Mouse (Mus musculus) heart, postnatal 0 days (tissue): ENCODE data around the gene Kcnq1. TPM values are rescaled to one million over a fixed set of nuclear protein-coding genes. Genes with fewer than 3 reads are reported as not detected.

Experiments
- ATAC-seq: fragments of 200-750 bp; cut with Nextera tagmentation; 2 replicates; pipeline ENCODE4 v1.8.0; 2017; ENCODE audit warnings: low read depth, moderate number of reproducible peaks, moderate library complexity; ENCODE audit not compliant: insufficient read depth
- DNase-seq: peaks from one replicate; pipeline ENCODE4 v3.0.0-alpha.2; 2016; ENCODE audit warnings: low spot score
- H3K27ac ChIP-seq: fragments of 300-500 bp; sonication (generic); 2 replicates; pipeline ENCODE4 v1.5.1; 2014; ENCODE audit warnings: low read depth, mild to moderate bottlenecking
- H3K27me3 ChIP-seq: fragments of 300-500 bp; sonication (generic); 2 replicates; pipeline ENCODE4 v1.6.1; 2014; ENCODE audit warnings: low read length, mixed read lengths; ENCODE audit not compliant: control insufficient read depth, insufficient read depth
- H3K36me3 ChIP-seq: fragments of 300-500 bp; sonication (generic); replicated peaks from 2 replicates; pipeline ENCODE4 v1.6.1; 2014; ENCODE audit warnings: low read length, mixed read lengths; ENCODE audit not compliant: control insufficient read depth, insufficient read depth
- H3K4me1 ChIP-seq: fragments of 300-500 bp; sonication (generic); 2 replicates; pipeline ENCODE4 v1.6.1; 2014; ENCODE audit warnings: antibody characterized with exemption; ENCODE audit not compliant: control insufficient read depth, insufficient read depth
- H3K4me2 ChIP-seq: fragments of 300-500 bp; sonication (generic); 2 replicates; pipeline ENCODE4 v1.6.1; 2014; ENCODE audit warnings: low read depth, mild to moderate bottlenecking, low read length, moderate library complexity
- H3K4me3 ChIP-seq: fragments of 300-500 bp; sonication (generic); 2 replicates; pipeline ENCODE4 v1.5.1; 2014; ENCODE audit warnings: low read depth, low read length
- H3K9ac ChIP-seq: fragments of 300-500 bp; sonication (generic); replicated peaks from 2 replicates; pipeline ENCODE4 v1.6.1; 2014; ENCODE audit warnings: low read depth, low read length, mixed read lengths
- H3K9me3 ChIP-seq: fragments of 300-500 bp; sonication (generic); replicated peaks from 2 replicates; pipeline ENCODE4 v1.6.1; 2016; ENCODE audit warnings: low read length; ENCODE audit not compliant: control insufficient read depth
- CTCF ChIP-seq: IDR thresholded peaks from 2 replicates; pipeline ENCODE4 v1.5.1; 2016; ENCODE audit warnings: antibody characterized with exemption, control low read depth, low read depth
- EP300 ChIP-seq: IDR thresholded peaks from 2 replicates; pipeline ENCODE4 v1.6.1; 2016; ENCODE audit warnings: antibody characterized with exemption, low read depth
- WGBS: fragments of 180-500 bp; shearing (Covaris S2); extraction: QIAGEN DNeasy Blood & Tissue Kit; methylation state at CpG from one replicate; pipeline ENCODE4 v1.1.7; 2014; 5-methylcytosine and 5-hydroxymethylcytosine counted together
- polyA plus RNA-seq: library from polyadenylated mRNA; unstranded; fragments of >200 nt; fragmentation: Nextera tagmentation; extraction: Ambion mirVana; gene quantifications from 2 replicates; pipeline ENCODE4 v1.2.1, GENCODE M21; 2015
- total RNA-seq: library from RNA; depleted of rRNA; stranded (reverse); fragments of >200 nt; gene quantifications from 2 replicates; pipeline ENCODE4 v1.2.3, GENCODE M21; 2014; ENCODE audit warnings: low replicate concordance

Kcnq1 gene
- total and polyA plus RNA-seq, 2 experiments from 2014 or later: 37.2 to 75.9 TPM

DNA sequence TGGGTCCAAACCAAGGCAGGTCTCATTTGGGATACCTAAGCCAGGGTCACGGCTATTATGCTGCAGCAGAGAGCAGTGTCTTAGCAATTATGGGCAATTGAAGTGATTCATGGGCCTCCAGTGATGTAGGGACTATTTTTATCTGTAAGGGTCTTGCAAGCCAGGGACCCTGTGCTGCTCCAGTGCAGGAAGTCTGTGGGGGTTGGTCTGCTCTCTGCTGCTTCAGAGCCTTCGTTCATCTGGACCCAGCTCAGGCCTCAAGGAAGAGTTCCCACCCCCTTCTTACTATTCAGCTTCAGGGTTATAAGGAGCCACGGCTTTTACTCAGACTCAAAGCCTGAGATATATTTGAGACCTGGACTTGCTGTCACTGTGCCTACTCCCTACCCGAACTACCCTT, 227.4 kb downstream of the Kcnq1 start:
- H3K27ac ChIP-seq: no peak overlapping the region
- H3K4me3 ChIP-seq: no peak overlapping the region
- no peaks in the 10 kb centered on the region for H3K27me3 ChIP-seq
- no peak for DNase-seq
- no peak overlapping the region for H3K9ac ChIP-seq
- no peaks in the 10 kb centered on the region for H3K4me1 ChIP-seq
- 54% methylated on average over 4 of the region's 4 CpGs for WGBS
- no peak overlapping the region for H3K4me2 ChIP-seq
- no peaks in the 10 kb centered on the region for H3K9me3 ChIP-seq
- ATAC-seq: no peak
- no peaks in the 10 kb centered on the region for H3K36me3 ChIP-seq
- no peak for TF ChIP-seq CTCF
- no peak for TF ChIP-seq EP300

DNA sequence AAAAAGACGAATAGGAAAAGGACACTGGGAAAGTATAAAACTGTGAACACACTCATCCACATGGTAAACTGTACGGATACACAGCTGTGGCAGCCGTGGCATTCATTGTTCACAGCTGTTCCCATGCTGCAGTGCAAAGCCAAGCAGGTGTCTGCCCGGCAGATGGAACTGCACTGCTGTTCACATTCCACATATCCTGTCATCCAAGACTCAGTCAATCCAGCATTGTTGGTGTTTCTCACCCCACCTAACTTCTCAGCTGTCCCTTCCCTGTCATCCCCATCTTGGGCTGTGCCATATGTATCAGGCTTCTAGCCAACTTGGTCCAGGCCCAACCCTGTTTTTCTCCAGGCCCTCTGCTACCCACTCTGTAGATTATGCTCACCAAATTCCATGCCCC, 232.5 kb downstream of the Kcnq1 start:
- no peak for DNase-seq
- peaks cover 14% of the 10 kb centered on the region; the same call in 1 of the 2 replicates for H3K4me1 ChIP-seq
- 79% methylated on average over 4 of the region's 4 CpGs for WGBS
- no peak overlapping the region for H3K27ac ChIP-seq
- no peaks in the 10 kb centered on the region for H3K9me3 ChIP-seq
- no peak overlapping the region for H3K4me3 ChIP-seq
- ATAC-seq: no peak
- H3K4me2 ChIP-seq: no peak overlapping the region
- H3K9ac ChIP-seq: no peak overlapping the region
- TF ChIP-seq CTCF: no peak
- no peak for TF ChIP-seq EP300
- no peaks in the 10 kb centered on the region for H3K36me3 ChIP-seq
- no peaks in the 10 kb centered on the region for H3K27me3 ChIP-seq

DNA sequence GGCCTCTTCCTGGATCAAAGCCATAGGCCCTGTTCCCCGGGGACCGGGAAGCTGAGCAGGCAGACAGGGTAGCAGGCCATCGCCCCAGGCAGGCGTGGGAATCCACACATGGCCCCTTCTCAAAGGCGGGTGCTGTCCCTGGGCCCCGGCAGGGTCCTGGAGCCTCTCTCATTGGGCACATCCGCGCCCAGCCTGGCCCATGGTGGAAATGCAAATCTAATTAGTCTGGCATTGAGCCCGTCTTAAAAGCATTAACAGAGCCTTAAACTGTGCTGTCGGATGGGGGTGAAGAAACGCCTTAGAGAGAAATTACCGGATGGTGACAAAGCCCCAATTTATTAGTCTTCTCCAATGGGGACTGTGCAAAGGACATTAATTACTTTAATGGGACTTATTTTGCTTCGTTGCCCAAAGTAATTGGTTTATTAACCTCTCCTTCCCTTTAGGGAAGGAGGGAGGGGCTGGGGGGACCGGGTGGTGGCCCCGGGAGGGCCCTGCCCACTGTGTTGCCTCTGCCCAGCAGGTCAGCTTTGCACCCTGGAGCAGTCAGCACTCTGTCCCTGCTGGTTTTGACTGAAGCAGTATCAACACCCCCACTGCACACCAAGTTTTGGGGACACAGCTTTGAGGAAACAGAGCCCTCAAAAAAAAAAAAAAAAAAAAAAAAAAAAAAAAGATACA, 234.6 kb downstream of the Kcnq1 start:
- peaks cover 14% of the 10 kb centered on the region; the same call in 1 of the 2 replicates for H3K4me1 ChIP-seq
- H3K9ac ChIP-seq: no peak overlapping the region
- no peak for TF ChIP-seq CTCF
- TF ChIP-seq EP300: no peak
- DNase-seq (no peak), ATAC-seq (no peak; the same call in 1 of the 2 replicates)
- H3K36me3 ChIP-seq: no peaks in the 10 kb centered on the region
- H3K27me3 ChIP-seq: no peaks in the 10 kb centered on the region
- WGBS: 84% methylated on average over 15 of the region's 15 CpGs
- no peak overlapping the region for H3K4me2 ChIP-seq
- H3K4me3 ChIP-seq: no peak overlapping the region
- H3K27ac ChIP-seq: no peak overlapping the region
- H3K9me3 ChIP-seq: no peaks in the 10 kb centered on the region

DNA sequence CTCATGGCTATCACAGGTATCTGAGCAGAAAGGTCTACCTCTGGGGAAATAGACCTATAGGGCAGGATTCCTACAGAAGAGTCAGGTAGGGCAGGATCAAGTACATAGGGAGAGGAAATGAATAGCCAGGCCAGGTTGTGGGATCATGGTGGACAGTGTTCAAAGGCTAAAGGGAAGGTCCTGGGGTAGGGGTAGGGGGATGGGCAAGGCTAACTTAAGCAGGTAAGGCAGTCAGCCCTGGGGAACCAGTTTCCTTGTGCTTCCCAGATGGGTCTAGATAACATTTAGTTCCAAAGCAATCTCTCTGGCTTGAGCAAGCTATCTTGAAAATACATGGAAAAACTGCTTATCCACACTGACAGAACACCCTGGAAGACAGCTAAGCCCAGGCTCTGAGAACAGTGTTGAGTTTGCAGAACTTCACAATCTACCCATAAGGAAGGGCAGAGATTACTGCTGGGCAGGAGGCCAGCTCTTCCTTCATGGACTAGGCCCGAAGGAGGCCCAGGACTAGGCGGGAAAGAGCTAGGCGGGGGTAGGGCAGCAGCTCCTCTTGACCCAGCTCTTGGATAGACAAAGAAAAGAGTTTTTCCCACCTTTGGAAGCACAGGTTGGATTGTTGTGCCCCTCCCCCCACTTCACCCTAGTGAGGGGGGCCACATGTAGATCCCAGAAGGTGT, 235.3 kb downstream of the Kcnq1 start:
- no peak overlapping the region for H3K9ac ChIP-seq
- ATAC-seq (no peak), DNase-seq (no peak)
- no peak overlapping the region for H3K4me3 ChIP-seq
- no peak overlapping the region for H3K27ac ChIP-seq
- H3K27me3 ChIP-seq: no peaks in the 10 kb centered on the region
- no peaks in the 10 kb centered on the region for H3K9me3 ChIP-seq
- peaks cover 14% of the 10 kb centered on the region; the same call in 1 of the 2 replicates for H3K4me1 ChIP-seq
- no peak for TF ChIP-seq EP300
- 31% methylated on average over 3 of the region's 3 CpGs for WGBS
- H3K36me3 ChIP-seq: no peaks in the 10 kb centered on the region
- no peak overlapping the region for H3K4me2 ChIP-seq

DNA sequence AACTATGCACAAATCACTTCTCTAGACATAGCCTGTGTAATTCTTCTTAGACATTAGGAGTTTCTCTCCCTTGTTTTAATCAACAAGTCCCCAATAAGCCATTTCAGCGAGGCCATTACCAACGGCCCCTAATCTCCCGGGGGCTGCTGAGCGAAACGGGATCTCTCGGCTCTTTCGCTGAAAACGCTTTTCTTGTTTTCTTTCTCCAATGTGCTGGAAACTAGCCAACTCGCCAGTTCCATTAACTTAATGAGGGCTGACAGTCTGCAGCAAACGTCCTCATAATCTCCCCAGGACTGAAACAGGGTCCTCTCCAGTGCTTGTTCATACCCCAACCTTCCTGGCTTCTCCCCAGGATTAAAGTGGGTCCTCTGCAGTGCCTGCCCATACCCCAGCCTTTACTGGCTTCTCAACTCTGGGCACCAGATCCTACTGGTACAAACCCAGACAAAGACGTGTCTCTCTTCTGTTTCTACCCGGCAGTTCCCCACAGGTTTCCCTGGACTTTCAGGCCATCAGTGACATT, 237.7 kb downstream of the Kcnq1 start:
- DNase-seq (no peak), ATAC-seq (no peak)
- H3K4me1 ChIP-seq: peaks cover 20% of the 10 kb centered on the region; the same call in 1 of the 2 replicates
- 31% methylated on average over 12 of the region's 12 CpGs for WGBS
- H3K4me2 ChIP-seq: no peak overlapping the region
- no peak overlapping the region for H3K9ac ChIP-seq
- H3K27ac ChIP-seq: no peak overlapping the region
- no peak for TF ChIP-seq EP300
- no peaks in the 10 kb centered on the region for H3K36me3 ChIP-seq
- no peaks in the 10 kb centered on the region for H3K9me3 ChIP-seq
- no peak overlapping the region for H3K4me3 ChIP-seq
- H3K27me3 ChIP-seq: no peaks in the 10 kb centered on the region
